Mouse (Mus musculus) gastrocnemius, postnatal 4 days (tissue): ENCODE results near the gene Ecm1. TPM values are rescaled to one million over a fixed set of nuclear protein-coding genes. Genes with fewer than 3 reads are reported as not detected.
"Not testable (repeated sequence)": the region's sequence is repeated elsewhere in the genome, so short reads cannot be mapped to it uniquely, and the experiment has no call there.

Source experiments
- DNase-seq, 2 experiments: peaks; one replicate each; pipeline ENCODE4 v3.0.0; 2021 to 2022; ENCODE audit warnings: low spot score in 2 of 2, mixed read lengths in 2 of 2
- microRNA-seq: library from miRNA; unstranded; fragments of <30 nt; microRNA quantifications from one replicate; pipeline ENCODE4 v1.2.0, GENCODE M21; 2021
- total RNA-seq, 2 experiments: library from RNA; stranded (reverse); gene quantifications; 2 replicates each; pipeline ENCODE4 v1.2.3; 2021

The Ecm1 gene
- total RNA-seq, 2 experiments from 2014 or later = 32.4 to 35.5 TPM

GRCm38 (mm10) chr3:95692677-95693076 lies 46.7 kb downstream of the Ecm1 start:
- DNase-seq = no peak

DNA sequence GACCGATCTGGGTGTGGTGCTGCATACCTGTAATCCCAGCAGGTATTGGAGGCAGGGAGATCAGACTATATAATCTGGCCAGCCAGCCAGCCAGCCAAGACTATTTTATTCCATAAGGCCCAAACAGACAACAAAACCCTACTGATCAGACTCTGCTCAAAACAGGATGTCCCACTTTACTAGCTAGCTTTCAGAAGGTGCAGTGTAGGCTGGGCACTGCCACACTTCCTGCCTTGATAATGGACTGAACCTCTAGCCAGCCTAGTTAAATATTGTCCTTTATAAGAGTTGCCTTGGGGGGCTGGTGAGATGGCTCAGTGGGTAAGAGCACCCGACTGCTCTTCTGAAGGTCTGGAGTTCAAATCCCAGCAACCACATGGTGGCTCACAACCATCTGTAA lies 48.8 kb downstream of the Ecm1 start:
- DNase-seq = not testable (repeated sequence)

DNA sequence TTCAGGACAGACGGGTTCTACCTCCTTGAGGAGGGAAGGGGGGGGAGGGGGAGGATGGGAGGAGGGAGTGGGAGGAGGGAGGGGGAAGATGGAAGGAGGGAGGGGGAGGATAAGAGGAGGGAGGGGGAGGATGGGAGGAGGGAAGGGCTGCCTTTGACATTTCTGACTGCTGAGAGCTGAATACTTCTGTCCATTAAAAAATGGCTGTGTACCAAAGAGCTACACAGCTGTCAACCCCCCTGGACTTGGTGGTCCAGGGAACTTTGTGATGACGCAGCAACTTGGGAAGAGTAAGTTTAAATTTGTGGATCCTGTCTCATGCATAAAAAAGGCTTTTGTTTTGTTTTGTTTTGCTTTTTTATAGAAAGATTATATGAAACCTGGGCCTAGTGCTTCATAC lies 49.4 kb downstream of the Ecm1 start:
- no peak for DNase-seq

- DNase-seq = no peak
Observed at GRCm38 (mm10) chr3:95689171-95689915, 50.0 kb downstream of the Ecm1 start.

- DNase-seq = peak; percentile 75 to 83
Observed at GRCm38 (mm10) chr3:95687524-95688421, 51.6 kb downstream of the Ecm1 start, which contains the start of gene Adamtsl4. Gene Adamtsl4, minus strand, starts transcription at chr3:95687917.

- no peak for DNase-seq
Observed at GRCm38 (mm10) chr3:95687168-95687523, 52.2 kb downstream of the Ecm1 start.

GRCm38 (mm10) chr3:95686492-95687167 lies 52.7 kb downstream of the Ecm1 start:
- DNase-seq = no peak

- DNase-seq = no peak
Observed at GRCm38 (mm10) chr3:95685701-95686100, 53.7 kb downstream of the Ecm1 start.

DNA sequence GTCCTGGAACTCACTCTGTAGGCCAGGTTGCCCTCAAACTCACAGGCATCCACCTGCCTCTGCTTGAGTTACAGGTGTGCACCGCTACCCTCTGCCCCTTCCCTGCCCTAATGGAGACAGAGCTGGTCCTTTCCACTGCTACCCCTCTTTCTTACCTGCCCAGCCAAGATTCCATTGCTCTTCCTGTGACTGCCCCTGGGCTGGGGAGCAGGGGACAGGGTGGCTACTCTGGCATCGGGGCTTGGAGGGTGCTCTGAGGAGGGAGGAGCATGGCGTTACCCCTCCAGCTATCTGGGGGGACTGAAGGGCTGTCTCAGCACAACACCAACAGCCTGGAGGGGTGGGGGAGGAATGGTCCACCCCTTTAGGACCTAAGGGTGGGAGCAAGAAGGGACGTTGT lies 54.1 kb downstream of the Ecm1 start:
- DNase-seq = no peak

DNA sequence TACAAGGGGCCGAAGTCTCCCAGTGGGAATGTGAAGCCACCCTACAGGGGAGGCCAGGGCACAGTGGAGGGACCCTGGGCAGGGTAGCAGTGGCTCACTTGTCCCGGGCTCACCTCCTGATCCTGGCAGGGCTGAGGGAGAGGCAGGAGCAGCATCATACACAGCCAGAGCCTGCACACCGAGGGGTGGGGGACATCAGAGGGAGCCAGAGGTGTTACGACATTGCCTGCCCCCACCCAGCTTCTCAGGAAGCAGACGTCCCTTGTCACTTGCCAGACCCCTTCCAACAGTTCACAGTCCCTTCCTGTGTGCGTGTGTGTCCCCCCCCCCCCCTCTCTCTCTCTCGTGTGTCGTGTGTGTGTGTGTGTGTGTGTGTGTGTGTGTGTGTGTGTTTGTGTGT lies 54.5 kb downstream of the Ecm1 start:
- no peak for DNase-seq

Small RNA genes lying within 50 kb of the gene (microRNA-seq; reads per million reads assigned to microRNA genes)
- not detected for gene Mir7014

Other genes starting within 250 kb of the Ecm1 start
- gene Ctsk, start 240.3 kb downstream of the Ecm1 start, total RNA-seq = 10 to 100 TPM; 49.1 to 52.4 TPM
- 10 to 100 TPM; 10.1 to 10.7 TPM for gene Ctss, start 212.8 kb downstream of the Ecm1 start, total RNA-seq
- not detected for gene Hormad1, start 179.9 kb downstream of the Ecm1 start, total RNA-seq
- 10 to 100 TPM; 21.1 to 21.7 TPM for gene Golph3l, start 150.6 kb downstream of the Ecm1 start, total RNA-seq
- 10 to 100 TPM; 74.3 to 79.9 TPM for gene Ensa, start 114.6 kb downstream of the Ecm1 start, total RNA-seq
- 100 to 1,000 TPM in 1 of 2 experiments, 10 to 100 TPM in 1; 90.6 to 107 TPM for gene Mcl1, start 80.8 kb downstream of the Ecm1 start, total RNA-seq
- 10 to 100 TPM; 28.2 to 36.2 TPM for gene Adamtsl4, start 51.7 kb downstream of the Ecm1 start, total RNA-seq
- 10 to 100 TPM; 22.4 to 23.9 TPM for gene Tars2, start 20.6 kb upstream of the Ecm1 start, total RNA-seq
- gene Rprd2, start 79.3 kb upstream of the Ecm1 start, total RNA-seq = 10 to 100 TPM; 49.1 to 51.4 TPM
- gene Prpf3, start 116.3 kb upstream of the Ecm1 start, total RNA-seq = 10 to 100 TPM; 24.2 to 31.2 TPM
- gene Mrps21, start 131.9 kb upstream of the Ecm1 start, total RNA-seq = 100 to 1,000 TPM; 197 to 219 TPM
- 1 to 10 TPM; 1.0 to 1.6 TPM for gene Ciart, start 142.7 kb upstream of the Ecm1 start, total RNA-seq
- gene BC028528, start 152.4 kb upstream of the Ecm1 start, total RNA-seq = 10 to 100 TPM; 14.4 to 26.0 TPM
- gene Aph1a, start 154.4 kb upstream of the Ecm1 start, total RNA-seq = 10 to 100 TPM; 91.3 to 95.8 TPM
- 10 to 100 TPM; 27.0 to 27.2 TPM for gene Car14, start 165.1 kb upstream of the Ecm1 start, total RNA-seq
- gene Anp32e, start 189.7 kb upstream of the Ecm1 start, total RNA-seq = 100 to 1,000 TPM; 125 to 126 TPM